Mouse (Mus musculus) bone marrow macrophage, adult 2 months (primary cell): ENCODE data around the gene Ptma.

ENCODE experiments used
- CTCF ChIP-seq: IDR thresholded peaks from 2 replicates; pipeline ENCODE4 v1.5.1; 2012; ENCODE audit warnings: low read depth, mild to moderate bottlenecking, low read length, moderate library complexity
- POLR2A ChIP-seq: IDR thresholded peaks from 2 replicates; pipeline ENCODE4 v1.6.1; 2012; ENCODE audit warnings: mild to moderate bottlenecking, low read depth, low read length, borderline replicate concordance

DNA sequence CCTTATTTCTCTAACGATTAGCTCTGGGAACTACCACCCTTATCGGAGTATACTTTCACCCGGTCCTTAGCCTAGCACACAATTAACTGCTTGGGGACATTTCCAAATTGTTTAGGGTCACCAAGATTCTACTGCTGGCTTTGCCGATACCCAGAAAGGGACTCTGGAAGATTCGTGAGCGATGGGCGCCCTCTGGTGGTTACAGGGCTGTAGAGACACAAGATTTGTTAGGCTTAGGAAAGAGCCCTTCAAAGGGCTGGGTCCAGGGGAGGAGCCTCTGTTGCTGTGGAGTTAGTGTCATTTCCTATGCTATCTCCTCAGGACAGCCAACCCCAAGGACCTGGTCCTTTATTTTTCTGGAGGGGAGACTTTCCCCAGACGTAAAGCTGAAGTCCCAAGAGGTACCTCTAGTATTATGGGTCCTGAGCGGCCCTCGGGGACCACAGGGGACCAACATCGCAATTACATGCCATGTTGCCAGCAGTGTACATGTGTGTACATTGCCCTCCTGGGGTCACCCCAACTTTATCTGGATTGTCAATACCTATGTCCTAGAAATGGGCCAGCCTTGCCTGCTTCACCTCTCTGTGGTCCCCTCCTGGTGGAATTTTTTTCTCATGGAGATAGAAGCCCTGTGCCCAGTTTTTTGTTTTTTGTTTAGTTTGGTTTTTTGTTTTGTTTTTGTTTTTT lies 6.0 kb downstream of the Ptma start:
- TF ChIP-seq POLR2A (no peak), CTCF (peak; percentile 81)
